8 mouse cellular contexts compared by ENCODE assay signal in genomic region chr6:93648581-93649230, GRCm38 (mm10).
DNase-seq lines count a peak whose midpoint lies in the region; ATAC-seq lines count a peak whose summit lies in the region.

No protein-coding gene starts in this region.

- no peak for ATAC-seq in erythroid progenitor cell, adult 5-6 weeks (replicated peaks; ENCODE audit: low FRiP score, poor library complexity, severe bottlenecking)
- no peak for ATAC-seq in inflammation-experienced regulatory T-cells, adult 6 months

- DNase-seq in embryo, embryonic 10 days (ENCODE audit: low spot score): peak; percentile 40
- DNase-seq in embryo, embryonic 9.5 days (ENCODE audit: extremely low spot score): no peak
- DNase-seq in urinary bladder, postnatal 14 days (ENCODE audit: low spot score): peak; percentile 48
- DNase-seq in urinary bladder, adult 2 months (ENCODE audit: low spot score): no peak
- peak; percentile 16 to 57 for DNase-seq in left cerebral cortex, postnatal 14 days (ENCODE audit: low spot score in 2 of 2)
- peak; percentile 83 for DNase-seq in testis, postnatal 14 days (ENCODE audit: low spot score)

- intact Hi-C loops in left cerebral cortex, postnatal 14 days (cut with DNase I): no loop called here

Comparison
In these comparisons a context has a peak if more than half of its experiments do, and no peak if none do; other contexts are left out.
1. DNase-seq: peak in embryo, embryonic 10 days (single experiment), urinary bladder, postnatal 14 days (single experiment), left cerebral cortex, postnatal 14 days (2 of 2) and testis, postnatal 14 days (single experiment); none in embryo, embryonic 9.5 days (single experiment) and urinary bladder, adult 2 months (single experiment).